Mouse (Mus musculus): ENCODE measurements around the gene Phpt1.

DNA sequence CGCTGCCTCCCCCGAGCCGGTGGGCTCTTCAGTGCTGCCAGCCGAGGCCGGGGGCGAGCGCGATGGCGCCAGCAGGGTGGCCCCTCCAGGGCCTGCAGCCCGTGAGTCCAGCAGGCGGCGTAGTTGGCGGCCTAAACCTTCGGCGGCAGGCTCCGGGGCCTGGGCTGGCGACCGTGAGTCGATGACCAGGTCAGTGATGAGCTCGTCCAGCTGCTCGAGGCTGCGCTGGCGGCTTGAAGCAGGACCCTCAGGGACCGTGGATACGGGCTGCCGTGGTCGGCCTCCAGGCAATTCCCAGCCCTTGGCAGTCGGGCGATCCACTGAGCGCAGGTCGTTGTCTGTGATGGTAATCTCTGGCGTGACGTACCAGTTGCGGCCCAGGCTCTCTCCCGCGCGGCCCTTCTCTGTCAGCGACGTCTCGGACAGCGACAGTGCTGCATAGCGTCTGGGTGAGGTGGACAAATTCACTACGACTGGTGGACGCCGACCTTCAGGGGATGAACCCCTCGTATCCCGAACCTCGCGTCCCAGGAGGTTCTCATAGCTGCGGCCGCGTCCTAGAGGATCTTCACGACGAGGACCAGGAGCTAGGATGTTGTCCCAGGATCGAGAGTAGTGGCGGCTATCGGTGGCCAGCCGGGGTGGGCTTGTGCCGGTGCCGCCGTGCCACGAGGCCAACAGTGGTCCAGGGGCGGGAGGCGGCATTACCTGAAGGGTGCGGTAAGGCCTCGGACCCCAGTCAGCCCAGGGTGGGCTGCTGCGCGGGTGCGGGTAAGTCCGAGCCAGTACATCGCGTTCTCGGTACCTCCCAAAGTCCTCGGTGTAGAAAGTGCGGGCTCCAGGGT is 3.1 kb upstream of the Phpt1 start:
- no peak; the same call in 1 of the 2 replicates for TF ChIP-seq CTCF (IDR thresholded peaks at IDR 0.05; ENCODE audit: borderline replicate concordance, extremely low read depth, insufficient read depth, insufficient read length)
- TF ChIP-seq POLR2A (IDR thresholded peaks at IDR 0.05; ENCODE audit: borderline replicate concordance, extremely low read depth, insufficient read depth, insufficient read length, poor library complexity, severe bottlenecking) = no peak

Data from brain, embryonic 14.5 days (tissue).